Mouse (Mus musculus) small intestine, adult 2 months (tissue): ENCODE data around the gene Deaf1. TPM values are rescaled to one million over a fixed set of nuclear protein-coding genes. Genes with fewer than 3 reads are reported as not detected.

Source experiments
- H3K27ac ChIP-seq: fragments of 200-500 bp; 2 replicates; pipeline ENCODE4 v1.5.1; 2012; ENCODE audit warnings: low read depth, low read length, control low read depth, inconsistent platforms; ENCODE audit not compliant: insufficient read depth
- H3K27me3 ChIP-seq: fragments of 200-500 bp; 2 replicates; pipeline ENCODE4 v1.6.1; 2012; ENCODE audit warnings: mild to moderate bottlenecking, moderate library complexity, low read length, inconsistent platforms; ENCODE audit not compliant: control insufficient read depth, insufficient read depth
- H3K36me3 ChIP-seq: fragments of 200-500 bp; 2 replicates; pipeline ENCODE4 v1.6.1; 2012; ENCODE audit warnings: mild to moderate bottlenecking, low read length, control low read depth, inconsistent platforms; ENCODE audit not compliant: control insufficient read depth, insufficient read depth
- H3K4me1 ChIP-seq: fragments of 200-500 bp; 2 replicates; pipeline ENCODE4 v1.6.1; 2012; ENCODE audit warnings: low read length, inconsistent platforms, mixed read lengths; ENCODE audit not compliant: control insufficient read depth, insufficient read depth, insufficient read length
- H3K4me3 ChIP-seq: fragments of 200-500 bp; 2 replicates; pipeline ENCODE4 v1.5.1; 2012; ENCODE audit warnings: low read depth, mild to moderate bottlenecking, control low read depth, inconsistent platforms, low read length, moderate library complexity
- CTCF ChIP-seq: fragments of 200-500 bp; IDR thresholded peaks from 2 replicates; pipeline ENCODE4 v1.5.1; 2012; ENCODE audit warnings: low read depth, mild to moderate bottlenecking, control low read depth, inconsistent platforms, low read length, moderate library complexity, mixed read lengths; ENCODE audit not compliant: insufficient replicate concordance, insufficient read length; ENCODE audit errors: extremely low read depth
- POLR2A ChIP-seq: fragments of 200-500 bp; IDR thresholded peaks from 2 replicates; pipeline ENCODE4 v1.6.1; 2012; ENCODE audit warnings: low read depth, mild to moderate bottlenecking, control low read depth, inconsistent platforms, low read length, moderate library complexity
- WGBS: fragments of 180-500 bp; shearing (Covaris S2); methylation state at CpG from one replicate; pipeline ENCODE4 v1.1.7; 2018; 5-methylcytosine and 5-hydroxymethylcytosine counted together
- polyA plus RNA-seq: library from polyadenylated mRNA; depleted of rRNA; stranded (reverse); fragments of >200 nt; gene quantifications from 2 replicates; pipeline ENCODE4 v1.2.3, GENCODE M21; 2012

Gene Deaf1
- polyA plus RNA-seq, 1 experiment = 26.0 TPM

DNA sequence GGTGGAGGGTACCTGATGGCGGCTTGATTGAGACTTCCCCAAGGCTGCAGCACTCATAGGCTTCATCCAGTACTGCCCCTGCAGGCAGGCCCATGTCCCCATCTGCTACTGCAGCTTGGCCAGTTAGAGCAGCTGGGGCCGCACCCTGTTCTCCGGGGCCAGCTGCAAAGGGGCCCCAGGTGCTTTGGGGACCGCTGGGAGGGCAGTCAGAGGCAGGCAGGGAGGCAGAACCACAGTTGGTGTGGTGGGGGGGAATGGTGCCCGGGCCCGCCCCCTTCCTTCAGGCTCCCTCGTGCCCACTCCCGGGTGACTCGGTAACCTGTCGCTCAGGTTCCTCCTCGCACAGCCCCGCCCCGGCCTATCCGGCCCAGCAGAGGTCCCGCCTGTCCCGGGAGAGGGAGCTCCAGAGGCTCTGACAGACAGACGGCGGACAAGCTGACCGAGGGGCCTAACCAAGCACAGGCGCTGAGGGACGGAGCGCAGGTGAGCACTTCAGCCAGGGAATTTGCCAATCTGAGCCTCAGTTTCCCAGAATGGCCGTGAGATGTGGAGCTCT, 11.2 kb upstream of the Deaf1 start, which contains the start of gene Eps8l2:
Gene Eps8l2, plus strand, starts transcription at position 305 of the 556 bp plus-strand sequence.
- peaks cover 25% of the 10 kb centered on the region for H3K36me3 ChIP-seq
- TF ChIP-seq POLR2A = peak; percentile 94
- TF ChIP-seq CTCF = no peak
- peaks cover 36% of the 10 kb centered on the region for H3K4me1 ChIP-seq
- no peaks in the 10 kb centered on the region for H3K27me3 ChIP-seq
- WGBS = 3% methylated on average over 23 of the region's 23 CpGs
- H3K27ac ChIP-seq = peak within 1 kb of the TSS; percentile 98
- H3K4me3 ChIP-seq = peak within 1 kb of the TSS; percentile 84

DNA sequence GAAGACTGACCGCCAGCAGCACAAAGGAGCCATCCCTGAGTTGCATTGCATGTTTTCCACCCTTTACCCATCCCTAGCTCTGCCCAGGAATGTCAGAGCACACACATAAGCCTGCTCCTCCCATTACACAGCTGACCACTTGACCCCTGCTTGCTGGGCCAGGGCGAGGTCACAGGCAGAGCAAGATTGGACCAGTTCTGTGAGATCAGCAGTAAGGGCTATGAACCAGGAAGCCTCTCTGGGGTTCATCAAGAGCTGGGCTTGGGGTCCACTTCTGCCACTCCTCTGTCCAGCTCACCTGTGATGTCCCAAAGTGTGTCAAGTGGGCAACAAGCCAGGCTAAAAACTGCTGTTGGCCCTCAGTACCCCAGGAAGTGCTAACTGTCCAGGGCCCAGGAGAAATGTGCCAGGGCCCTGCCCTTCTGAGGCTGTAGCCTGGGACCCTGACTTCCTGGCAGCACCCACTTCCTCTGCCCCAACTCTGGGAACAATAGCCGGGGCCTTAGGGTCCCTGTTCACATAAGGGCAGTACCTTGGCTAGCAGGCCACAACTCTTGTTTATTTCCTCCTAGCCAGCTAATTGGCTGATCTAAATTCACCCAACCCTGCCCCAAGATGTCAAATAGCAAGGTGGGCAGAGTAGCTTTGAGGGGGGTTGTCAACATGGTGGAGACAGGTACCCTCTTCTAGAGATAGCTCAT, 10.4 kb upstream of the Deaf1 start:
- Histone ChIP-seq H3K36me3 (peaks cover 25% of the 10 kb centered on the region), H3K4me3 (peak overlapping the region; percentile 84), H3K4me1 (peaks cover 29% of the 10 kb centered on the region), H3K27me3 (no peaks in the 10 kb centered on the region), H3K27ac (peak overlapping the region; percentile 98)
- WGBS = 52% methylated on average over 3 of the region's 3 CpGs
- TF ChIP-seq POLR2A = no peak
- TF ChIP-seq CTCF = no peak

DNA sequence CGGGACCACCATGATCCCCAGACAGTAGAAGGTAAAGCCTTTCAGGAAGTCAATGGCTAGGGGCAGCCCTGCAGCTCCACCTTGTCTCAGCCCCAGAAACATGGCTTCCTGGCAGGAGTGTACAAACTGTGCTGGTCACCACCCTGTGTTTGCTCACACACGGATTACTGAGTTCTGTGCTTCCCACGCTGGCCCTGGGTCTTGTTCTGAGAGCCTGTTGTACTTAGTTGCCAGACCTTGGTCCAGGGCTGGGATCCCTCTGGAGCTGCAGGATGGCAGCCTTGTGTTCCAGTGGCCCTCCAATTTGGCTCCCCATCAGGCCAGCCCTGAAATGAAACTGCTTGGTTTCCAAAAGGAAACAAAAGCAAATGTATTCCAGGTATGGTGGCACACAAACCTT, 8.8 kb upstream of the Deaf1 start:
- WGBS = 68% methylated on average over 3 of the region's 3 CpGs
- no peak overlapping the region for H3K4me3 ChIP-seq
- H3K36me3 ChIP-seq = peaks cover 13% of the 10 kb centered on the region
- no peak overlapping the region for H3K27ac ChIP-seq
- H3K4me1 ChIP-seq = peaks cover 21% of the 10 kb centered on the region
- no peaks in the 10 kb centered on the region for H3K27me3 ChIP-seq
- no peak for TF ChIP-seq CTCF
- TF ChIP-seq POLR2A = no peak

DNA sequence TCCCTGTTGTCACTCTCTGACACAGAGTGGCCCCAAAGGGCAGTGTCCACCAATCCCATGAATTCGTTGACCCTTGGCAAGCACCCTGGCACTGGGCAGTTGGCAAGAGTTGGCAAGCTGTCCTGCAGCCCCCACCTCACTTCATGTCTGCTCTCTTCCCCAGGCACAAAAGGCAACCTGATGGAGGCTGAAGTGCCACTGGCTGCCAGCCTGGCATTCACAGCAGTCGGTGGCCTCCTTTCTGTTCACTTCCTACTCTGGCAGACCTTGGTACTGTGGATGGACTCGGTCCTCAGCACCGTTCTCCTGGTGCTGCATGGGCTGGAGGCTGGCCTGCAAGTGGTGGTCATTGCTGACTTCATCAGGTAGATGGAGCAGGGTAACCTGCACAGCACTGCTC, 8.2 kb upstream of the Deaf1 start:
- 80% methylated on average over 4 of the region's 4 CpGs for WGBS
- Histone ChIP-seq H3K27me3 (no peaks in the 10 kb centered on the region), H3K27ac (no peak overlapping the region), H3K36me3 (peaks cover 13% of the 10 kb centered on the region), H3K4me3 (no peak overlapping the region), H3K4me1 (peaks cover 19% of the 10 kb centered on the region)
- TF ChIP-seq POLR2A = no peak
- no peak for TF ChIP-seq CTCF

DNA sequence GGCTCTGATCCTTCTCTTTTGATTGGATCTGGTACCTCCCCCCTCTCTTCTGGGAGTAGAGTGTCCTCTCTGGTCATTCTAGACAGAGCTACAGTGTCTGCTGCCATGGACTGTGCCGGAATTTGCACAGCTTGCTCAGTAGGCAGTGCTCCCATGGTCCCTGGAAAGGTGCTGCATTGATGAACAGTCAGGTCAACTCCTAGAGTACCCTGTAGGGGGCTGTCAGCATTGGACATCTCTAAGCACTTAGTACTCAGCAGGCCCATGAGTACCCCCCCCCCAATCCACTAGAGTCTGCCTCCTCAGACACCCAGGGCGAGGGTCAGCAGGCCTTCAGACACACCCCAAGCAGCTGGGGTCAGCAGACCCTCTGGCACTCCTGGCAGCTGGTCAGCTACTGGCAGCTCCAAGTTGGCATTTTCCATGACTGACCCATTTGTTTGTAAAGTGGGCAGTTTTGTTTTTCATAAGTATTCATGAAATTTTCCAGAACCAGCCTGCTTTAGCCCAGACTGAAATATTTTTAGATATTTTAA, 7.6 kb upstream of the Deaf1 start:
- H3K4me3 ChIP-seq = no peak overlapping the region
- TF ChIP-seq CTCF (no peak), POLR2A (no peak)
- 83% methylated on average over 2 of the region's 2 CpGs for WGBS
- H3K4me1 ChIP-seq = peaks cover 17% of the 10 kb centered on the region
- H3K36me3 ChIP-seq = peaks cover 13% of the 10 kb centered on the region
- no peaks in the 10 kb centered on the region for H3K27me3 ChIP-seq
- H3K27ac ChIP-seq = no peak overlapping the region

DNA sequence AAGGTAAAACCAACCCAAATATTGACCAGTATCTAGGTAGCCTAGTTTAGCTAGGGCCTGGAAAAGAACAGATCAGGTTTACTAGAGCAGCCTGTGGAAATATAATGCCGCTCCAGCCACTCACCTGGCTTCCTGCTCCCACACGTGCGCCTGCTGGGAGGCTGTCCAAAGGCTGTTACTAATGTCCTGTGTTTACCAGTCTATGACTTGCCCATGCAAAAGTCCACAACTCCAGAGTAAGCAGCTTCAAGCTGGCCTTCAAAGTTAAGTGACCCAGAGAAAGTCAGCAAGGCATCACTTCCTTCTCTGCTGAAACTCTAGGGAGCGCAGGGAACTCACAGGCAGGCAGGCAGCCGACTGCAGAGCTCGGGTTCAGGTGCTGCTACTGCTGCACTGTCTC, 4.5 kb upstream of the Deaf1 start:
- Histone ChIP-seq H3K4me1 (peaks cover 8% of the 10 kb centered on the region), H3K36me3 (peaks cover 13% of the 10 kb centered on the region), H3K27ac (peak overlapping the region; percentile 72), H3K27me3 (no peaks in the 10 kb centered on the region), H3K4me3 (no peak overlapping the region)
- 28% methylated on average over 6 of the region's 6 CpGs for WGBS
- TF ChIP-seq POLR2A (no peak), CTCF (0 out of 2 replicates have a peak, but pooled peaks have one; percentile 3)

DNA sequence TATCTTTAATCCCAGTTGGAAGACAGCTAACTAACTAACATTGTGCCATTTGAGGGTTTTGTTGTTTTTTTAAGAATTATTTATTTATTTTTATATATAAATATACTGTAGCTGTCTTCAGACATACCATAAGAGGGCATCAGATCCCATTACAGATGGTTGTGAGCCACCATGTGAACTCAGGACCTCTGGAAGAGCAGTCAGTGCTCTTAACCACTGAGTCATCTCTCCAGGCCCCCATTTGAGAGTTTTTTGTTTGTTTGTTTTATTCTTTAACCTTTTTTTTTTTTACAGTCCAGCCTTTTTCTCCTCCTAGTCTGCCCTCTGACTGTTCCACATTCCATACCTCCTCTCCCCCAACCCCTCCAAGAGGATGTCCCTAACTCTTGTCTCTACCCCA, 3.2 kb upstream of the Deaf1 start:
- Histone ChIP-seq H3K4me1 (peaks cover 19% of the 10 kb centered on the region), H3K4me3 (no peak overlapping the region), H3K36me3 (peaks cover 13% of the 10 kb centered on the region), H3K27me3 (no peaks in the 10 kb centered on the region), H3K27ac (no peak overlapping the region)
- no peak for TF ChIP-seq POLR2A
- TF ChIP-seq CTCF = no peak
